Mouse (Mus musculus) gastrocnemius, postnatal 36 days (tissue): ENCODE results near the gene Agpat4. TPM values are rescaled to one million over a fixed set of nuclear protein-coding genes. Genes with fewer than 3 reads are reported as not detected.
"Not testable (repeated sequence)": the region's sequence is repeated elsewhere in the genome, so short reads cannot be mapped to it uniquely, and the experiment has no call there.

ENCODE experiments used
- DNase-seq, 2 experiments: peaks; one replicate each; pipeline ENCODE4 v3.0.0; 2022
- intact Hi-C: fragments of 180-260 bp; cut with DNase I; formaldehyde crosslinking; loops from one replicate; pipeline ENCODE4 v1.15.1; 2025
- total RNA-seq, 2 experiments: library from RNA; stranded (reverse); gene quantifications; 2 replicates each; pipeline ENCODE4 v1.2.3; 2021

Gene Agpat4
- total RNA-seq, 2 experiments from 2014 or later, result 1.9 to 2.8 TPM

GRCm38 (mm10) chr17:12216224-12216623, 97.7 kb downstream of the Agpat4 start:
- intact Hi-C loops, result no loop called here
- no peak for DNase-seq

- intact Hi-C loops, result no loop called here
- DNase-seq, result no peak
These were observed 103.4 kb downstream of the Agpat4 start for GRCm38 (mm10) chr17:12221926-12222325.

DNA sequence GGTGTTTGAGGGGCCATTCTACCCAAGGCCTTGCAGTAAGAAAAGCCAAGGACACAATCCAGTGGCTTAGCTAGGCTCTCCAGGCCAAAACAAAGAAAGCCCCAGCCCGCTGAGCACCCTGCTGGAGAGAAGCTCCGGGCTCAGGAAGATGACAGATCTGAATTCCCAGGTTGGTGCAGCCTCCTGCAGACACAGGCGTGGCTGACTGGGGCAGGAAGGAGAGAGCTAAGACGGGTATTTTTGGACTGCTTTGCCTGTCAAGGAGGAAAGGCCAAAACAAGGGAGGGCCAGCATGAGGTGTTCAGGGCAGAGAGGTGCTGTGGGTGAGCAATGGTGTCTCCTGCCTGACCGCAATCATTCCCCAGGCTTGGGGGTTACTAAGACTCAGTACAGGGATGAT, 105.2 kb downstream of the Agpat4 start:
- no peak for DNase-seq
- intact Hi-C loops, result no loop called here

GRCm38 (mm10) chr17:12224145-12224544, 105.6 kb downstream of the Agpat4 start:
- no peak for DNase-seq
- intact Hi-C loops, result no loop called here

GRCm38 (mm10) chr17:12224551-12224950, 106.0 kb downstream of the Agpat4 start:
- DNase-seq, intact Hi-C loops: not testable (repeated sequence)

DNA sequence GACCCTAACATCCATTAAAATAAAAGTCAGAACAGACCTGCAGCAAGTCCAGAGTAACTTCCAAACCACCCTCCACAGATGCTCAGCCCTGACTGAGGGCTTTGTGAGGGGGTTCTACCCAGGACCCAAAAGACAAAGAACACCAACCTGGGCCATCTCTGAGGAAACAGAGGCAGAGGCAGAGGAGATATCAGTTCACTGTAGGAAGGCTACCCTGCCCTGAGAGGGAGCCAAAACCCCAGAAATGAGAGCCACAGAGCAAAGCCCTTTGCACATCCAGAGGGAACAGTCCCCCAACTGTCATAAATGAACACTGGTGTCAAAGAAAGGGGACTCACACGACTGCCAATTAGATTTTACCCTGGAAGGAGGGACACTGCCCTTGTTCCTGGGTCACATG, 106.7 kb downstream of the Agpat4 start:
- no peak for DNase-seq
- intact Hi-C loops, result no loop called here

- intact Hi-C loops, result no loop called here
- DNase-seq, result peak in 1 of 2 experiments; percentile 44
These were observed 108.0 kb downstream of the Agpat4 start for GRCm38 (mm10) chr17:12226551-12226950.

- intact Hi-C loops, result no loop called here
- DNase-seq, result no peak
These were observed 109.5 kb downstream of the Agpat4 start for GRCm38 (mm10) chr17:12228001-12228400.

DNA sequence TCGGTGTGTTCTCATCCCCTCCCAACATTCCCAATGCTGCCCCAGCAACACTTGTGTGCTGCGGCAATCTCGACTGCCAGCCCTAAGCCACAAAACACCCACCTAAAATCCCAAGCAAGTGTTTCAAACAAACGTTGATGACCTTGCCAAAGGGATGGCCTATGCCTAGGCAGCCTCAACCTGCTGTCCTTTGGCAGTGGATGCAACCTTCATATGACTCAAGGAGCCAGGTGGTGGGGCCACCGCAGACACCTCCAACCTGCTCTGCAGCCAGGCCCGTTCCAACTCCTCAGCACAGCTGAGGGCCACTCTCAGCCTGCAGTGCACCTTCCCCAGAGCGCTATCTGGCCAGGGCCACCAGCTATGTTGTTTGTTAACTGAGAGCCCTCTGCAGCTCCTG, 110.0 kb downstream of the Agpat4 start:
- intact Hi-C loops, result no loop called here
- DNase-seq, result no peak

GRCm38 (mm10) chr17:12229756-12230155, 111.3 kb downstream of the Agpat4 start:
- DNase-seq, result no peak
- intact Hi-C loops, result no loop called here

- intact Hi-C loops, result no loop called here
- no peak for DNase-seq
These were observed 111.7 kb downstream of the Agpat4 start for GRCm38 (mm10) chr17:12230167-12230566.

GRCm38 (mm10) chr17:12231087-12231486, 112.6 kb downstream of the Agpat4 start:
- DNase-seq, result no peak
- intact Hi-C loops, result no loop called here

DNA sequence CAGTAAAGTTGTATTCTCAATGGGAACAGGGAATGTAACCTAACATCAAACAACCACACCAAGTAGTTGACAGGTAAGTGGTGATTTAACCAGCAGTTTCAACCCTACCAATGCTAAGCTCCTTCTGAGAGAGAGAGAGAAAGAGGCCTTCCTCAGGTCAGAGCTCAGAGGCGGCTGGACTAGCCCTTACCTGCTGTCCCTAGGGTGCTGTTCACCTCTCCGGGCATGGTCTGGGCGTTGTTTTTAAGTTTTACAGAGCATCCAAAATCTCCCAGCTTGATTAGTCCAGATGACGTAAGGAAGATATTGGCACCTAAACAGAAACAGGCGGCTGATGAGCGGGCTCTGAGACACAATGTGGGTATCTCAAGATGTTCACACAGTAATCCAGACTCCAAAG, 114.2 kb downstream of the Agpat4 start:
- DNase-seq, result no peak
- intact Hi-C loops, result no loop called here

DNA sequence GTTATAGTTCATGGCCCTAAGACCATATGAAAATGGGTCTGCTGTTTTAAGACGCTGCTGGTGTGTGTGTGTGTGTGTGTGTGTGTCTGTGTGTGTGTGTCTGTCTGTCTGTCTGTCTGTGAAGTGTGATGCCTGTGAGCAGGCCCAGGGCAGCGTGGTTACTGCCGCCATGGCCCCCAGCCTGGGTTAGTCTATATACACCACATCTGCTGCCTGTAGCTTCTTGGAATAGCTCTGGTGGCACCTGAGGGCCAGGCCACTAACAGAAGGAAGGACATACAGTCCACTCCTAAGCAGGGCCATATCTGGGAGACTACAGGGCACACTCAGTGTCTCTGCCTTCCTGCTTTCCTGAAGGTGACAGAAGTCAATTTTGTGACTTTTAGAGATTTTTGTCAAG, 122.2 kb downstream of the Agpat4 start:
- intact Hi-C loops, result no loop called here
- DNase-seq, result no peak

- intact Hi-C loops, result no loop called here
- no peak for DNase-seq
These were observed 131.4 kb downstream of the Agpat4 start for GRCm38 (mm10) chr17:12249783-12250504.

DNA sequence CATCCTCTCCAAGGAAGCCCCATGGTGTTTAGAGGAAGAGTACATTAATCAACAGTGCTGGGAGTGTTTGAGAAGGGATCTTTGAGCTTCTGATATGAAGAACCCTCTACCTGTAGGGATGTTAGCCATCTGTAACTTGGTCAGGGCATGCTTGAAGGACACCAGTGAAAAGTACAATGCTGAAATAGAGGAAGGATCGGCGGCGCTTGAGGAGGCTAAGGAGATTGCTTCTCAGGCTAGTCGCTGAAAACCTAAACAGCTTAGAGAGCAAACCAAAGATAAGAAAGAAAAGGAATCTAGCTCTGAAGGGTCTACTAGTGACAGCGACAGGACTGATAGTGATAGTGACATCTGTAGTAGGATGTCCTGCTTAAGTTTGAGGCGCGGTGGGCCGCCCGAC, 132.1 kb downstream of the Agpat4 start:
- intact Hi-C loops, result no loop called here
- DNase-seq, result no peak

DNA sequence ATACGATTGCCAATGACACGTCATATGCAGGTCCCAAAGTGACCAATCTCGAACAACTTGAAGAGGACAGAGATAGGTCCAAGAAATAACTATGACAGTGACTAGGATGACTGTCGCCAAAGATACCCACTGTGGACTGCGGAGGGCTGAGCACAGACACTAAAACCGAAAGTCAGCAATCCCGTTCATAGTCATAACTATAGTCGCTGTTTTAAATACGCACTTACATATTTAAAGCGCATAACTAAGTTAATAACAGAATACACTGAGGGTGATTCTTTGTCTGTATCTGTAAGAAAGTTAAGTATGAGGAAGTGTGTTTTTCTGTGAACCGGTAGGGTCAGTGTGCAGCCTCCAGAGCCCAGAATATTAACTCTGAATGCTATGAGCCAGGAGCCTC, 137.6 kb downstream of the Agpat4 start:
- no peak for DNase-seq
- intact Hi-C loops, result no loop called here

DNA sequence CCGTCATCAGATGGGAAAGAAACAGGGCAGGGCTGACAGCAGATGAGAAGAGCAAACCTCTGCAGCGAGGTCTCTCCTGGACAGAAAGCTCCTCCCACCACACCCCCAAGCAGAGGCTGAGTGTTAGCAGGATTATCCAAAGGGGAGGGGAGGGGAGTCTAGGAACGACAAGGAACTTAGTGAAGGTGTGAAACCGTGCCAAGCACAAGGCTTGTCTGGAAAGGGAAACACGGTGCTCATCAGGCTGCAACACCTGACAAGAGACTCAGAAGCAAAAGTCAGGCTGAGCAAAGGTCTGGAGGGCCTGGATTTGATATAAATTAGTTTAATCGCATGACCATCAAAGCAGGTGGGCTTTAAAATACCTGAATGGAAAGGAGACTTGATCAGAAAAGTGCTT, 140.0 kb downstream of the Agpat4 start:
- no peak for DNase-seq
- intact Hi-C loops, result no loop called here

DNA sequence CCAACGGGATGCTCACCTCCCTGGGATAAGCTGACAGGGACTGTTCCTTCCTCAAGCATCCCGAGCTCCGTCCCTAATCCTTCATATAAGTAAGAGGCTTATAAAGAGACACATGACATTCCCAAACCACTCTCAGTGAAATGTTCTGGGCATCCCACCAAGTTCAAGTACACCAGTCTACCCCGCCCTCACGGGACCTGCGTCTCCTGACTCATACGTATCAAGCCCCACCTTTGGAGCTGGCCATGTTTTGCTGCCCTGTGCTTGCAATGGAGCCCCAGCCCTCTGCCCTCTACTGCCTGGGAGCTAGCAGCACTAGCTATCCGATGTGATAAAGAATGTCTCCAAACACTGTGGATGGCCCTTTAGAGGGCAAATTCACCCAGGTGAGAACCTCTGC, 141.5 kb downstream of the Agpat4 start:
- intact Hi-C loops, result no loop called here
- DNase-seq, result no peak

DNA sequence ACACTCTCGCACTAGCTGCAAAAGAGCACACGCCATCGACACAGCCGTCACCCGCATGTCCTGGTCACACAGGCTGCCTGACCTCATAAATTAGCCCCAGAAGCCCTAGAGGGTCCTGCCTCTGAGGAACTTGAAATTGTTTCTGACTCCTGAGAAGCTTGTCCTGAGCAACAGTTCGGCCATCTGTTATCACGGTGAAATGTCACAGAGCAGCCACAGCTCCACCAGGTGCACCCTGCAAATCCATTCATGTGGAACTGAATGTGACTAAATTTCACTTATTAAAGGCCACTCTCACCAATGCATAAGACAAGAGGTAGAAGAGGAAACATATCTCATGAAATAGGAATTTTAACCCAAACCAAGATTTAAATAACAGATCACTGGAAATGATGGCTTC, 142.9 kb downstream of the Agpat4 start:
- intact Hi-C loops, result no loop called here
- DNase-seq, result no peak

GRCm38 (mm10) chr17:12261887-12262286, 143.4 kb downstream of the Agpat4 start:
- intact Hi-C loops, result no loop called here

GRCm38 (mm10) chr17:12262851-12263250, 144.3 kb downstream of the Agpat4 start:
- intact Hi-C loops, result no loop called here
- DNase-seq, result no peak

More at GRCm38 (mm10) chr17:12261887-12262286, 143.4 kb downstream of the Agpat4 start:
- no peak for DNase-seq

GRCm38 (mm10) chr17:12263787-12264186, 145.3 kb downstream of the Agpat4 start:
- no peak for DNase-seq
- intact Hi-C loops, result no loop called here
